Mouse (Mus musculus): ENCODE measurements at regions not wholly inside any gene's neighbourhood (a gene's known extent, or its start where the extent isn't known, plus 50 kb on each side); places are given as distances from the start of the nearest gene placed in this dataset.

GRCm38 (mm10) chr2:12808466-12808865 lies 115.4 kb upstream of the Pter start:
- no peak for ATAC-seq (replicated peaks; ENCODE audit: low read depth, poor library complexity, severe bottlenecking)

- no peak for ATAC-seq (replicated peaks; ENCODE audit: low read depth, poor library complexity, severe bottlenecking)
Observed at GRCm38 (mm10) chr2:12815339-12815738, 108.5 kb upstream of the Pter start.

- no peak for ATAC-seq (replicated peaks; ENCODE audit: low read depth, poor library complexity, severe bottlenecking)
Observed at GRCm38 (mm10) chr2:12825902-12826301, 97.9 kb upstream of the Pter start.

- no peak for ATAC-seq (replicated peaks; ENCODE audit: low read depth, poor library complexity, severe bottlenecking)
Observed at GRCm38 (mm10) chr2:12833579-12833978, 90.3 kb upstream of the Pter start.

GRCm38 (mm10) chr2:12866543-12866942 lies 57.3 kb upstream of the Pter start:
- no peak for ATAC-seq (replicated peaks; ENCODE audit: low read depth, poor library complexity, severe bottlenecking)

- no peak for ATAC-seq (replicated peaks; ENCODE audit: low read depth, poor library complexity, severe bottlenecking)
Observed at GRCm38 (mm10) chr2:12868772-12869171, 55.1 kb upstream of the Pter start.

Data from common myeloid progenitor, adult 5-6 weeks (primary cell).